Mouse (Mus musculus): Measurements from ENCODE around the gene Sema3e. TPM values are rescaled to one million over a fixed set of nuclear protein-coding genes. Genes with fewer than 3 reads are reported as not detected.
A peak's percentile ranks its signal among the peaks of the same experiment; 100 is the strongest.

The Sema3e gene
- total and polyA plus RNA-seq, 2 experiments, result 0.09 TPM; not detected in 1

DNA sequence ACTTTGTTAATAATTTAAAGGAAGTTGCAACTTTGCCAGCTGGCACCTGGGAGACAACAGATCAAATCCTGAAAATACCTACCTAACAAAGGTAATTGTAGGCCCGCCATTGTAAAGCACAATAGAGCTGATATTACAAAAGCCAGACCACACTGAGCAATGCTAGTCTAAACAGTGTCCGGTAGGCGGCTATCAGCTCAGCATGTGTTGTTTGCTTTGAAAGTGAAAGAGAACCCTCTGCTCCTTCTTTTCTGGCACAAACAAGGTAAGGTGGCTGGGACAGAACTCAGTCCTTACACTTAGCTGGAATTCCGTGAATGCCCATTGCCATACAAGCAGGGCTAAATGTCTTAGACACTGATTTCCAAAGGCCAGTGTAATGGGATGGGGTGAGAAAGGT is 7.0 kb downstream of the Sema3e start:
- WGBS, result 24% methylated on average over 4 of the region's 4 CpGs
- DNase-seq (ENCODE audit: extremely low read depth, low read depth, low spot score), result peak; percentile 5
- H3K36me3 ChIP-seq (ENCODE audit: control insufficient read depth, insufficient read depth, low read length), result no peaks in the 10 kb centered on the region
- TF ChIP-seq POLR2A (IDR thresholded peaks at IDR 0.05; ENCODE audit: extremely low read depth, insufficient read depth, low read length) (no peak), CTCF (IDR thresholded peaks at IDR 0.05; ENCODE audit: low read depth, low read length) (no peak)
- no peaks in the 10 kb centered on the region for H3K4me1 ChIP-seq (ENCODE audit: control insufficient read depth, insufficient read depth, low read length)
- H3K27ac ChIP-seq (replicated peaks; ENCODE audit: insufficient read depth, low read depth, low read length), result no peak overlapping the region
- H3K4me3 ChIP-seq (ENCODE audit: insufficient read depth, low read depth, low read length), result no peak overlapping the region
- H3K9ac ChIP-seq (ENCODE audit: low read depth, low read length), result no peak overlapping the region
- H3K79me2 ChIP-seq (ENCODE audit: control insufficient read depth, insufficient read depth, low read length), result no peaks in the 10 kb centered on the region
- H3K27me3 ChIP-seq (ENCODE audit: control insufficient read depth, insufficient read depth, low read length), result no peaks in the 10 kb centered on the region

DNA sequence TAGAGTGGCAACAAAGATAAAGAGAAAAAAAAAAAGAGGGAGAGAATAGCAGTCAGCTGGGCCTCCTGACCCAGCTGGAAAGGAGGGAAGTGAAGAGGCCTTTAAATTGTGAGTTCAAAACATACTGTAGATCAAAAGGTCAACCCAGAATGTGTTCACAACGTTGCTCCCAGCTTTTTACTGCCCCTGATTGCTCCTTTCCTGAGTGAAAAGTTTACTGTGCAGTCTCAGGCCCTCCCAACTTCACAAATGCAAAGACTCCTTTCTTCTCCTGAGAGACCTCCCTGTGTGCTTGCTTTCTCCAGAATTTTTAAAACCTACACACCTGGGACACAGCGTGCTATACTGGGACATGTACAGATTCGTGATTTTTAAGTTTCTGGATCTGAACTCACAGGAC is 8.2 kb downstream of the Sema3e start:
- Histone ChIP-seq H3K4me1 (ENCODE audit: control insufficient read depth, insufficient read depth, low read length) (no peaks in the 10 kb centered on the region), H3K27me3 (ENCODE audit: control insufficient read depth, insufficient read depth, low read length) (no peaks in the 10 kb centered on the region), H3K4me3 (ENCODE audit: insufficient read depth, low read depth, low read length) (no peak overlapping the region), H3K79me2 (ENCODE audit: control insufficient read depth, insufficient read depth, low read length) (no peaks in the 10 kb centered on the region), H3K27ac (replicated peaks; ENCODE audit: insufficient read depth, low read depth, low read length) (no peak overlapping the region), H3K9ac (ENCODE audit: low read depth, low read length) (no peak overlapping the region), H3K36me3 (ENCODE audit: control insufficient read depth, insufficient read depth, low read length) (no peaks in the 10 kb centered on the region)
- 41% methylated on average over 3 of the region's 3 CpGs for WGBS
- DNase-seq (ENCODE audit: extremely low read depth, low read depth, low spot score), result no peak
- no peak for TF ChIP-seq POLR2A (IDR thresholded peaks at IDR 0.05; ENCODE audit: extremely low read depth, insufficient read depth, low read length)
- TF ChIP-seq CTCF (IDR thresholded peaks at IDR 0.05; ENCODE audit: low read depth, low read length), result no peak

DNA sequence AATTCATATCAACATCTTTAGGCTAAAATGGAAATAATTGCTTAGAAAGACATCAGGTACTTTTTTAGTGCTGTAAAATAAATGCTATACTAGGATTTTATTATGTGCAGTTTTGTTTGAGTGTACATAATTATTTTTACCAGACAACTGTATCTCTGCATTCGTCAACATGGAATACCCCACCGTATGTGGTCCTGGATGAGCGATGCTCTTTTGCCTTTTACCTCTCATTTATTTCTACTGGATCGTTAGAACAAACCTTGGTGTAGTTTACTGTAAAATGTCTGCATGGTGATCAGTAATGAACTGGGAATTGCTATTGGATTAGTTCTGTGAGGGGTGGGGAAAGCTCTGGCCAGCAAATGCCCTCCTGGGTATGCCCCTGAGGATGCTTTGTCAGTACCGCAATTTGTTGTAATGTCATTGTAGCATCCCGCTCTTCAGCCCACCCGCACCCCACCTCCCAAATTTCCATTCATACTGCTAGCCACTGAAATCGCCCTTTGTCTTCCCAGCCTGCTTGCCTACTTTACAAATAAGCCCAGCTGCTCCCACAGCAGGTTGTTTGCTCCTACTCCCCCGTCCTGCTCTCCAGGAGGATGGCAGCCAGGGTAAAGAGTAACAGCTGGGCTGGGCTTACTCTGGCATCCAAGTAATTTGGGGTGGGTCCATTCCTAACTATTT is 13.9 kb downstream of the Sema3e start:
- Histone ChIP-seq H3K79me2 (ENCODE audit: control insufficient read depth, insufficient read depth, low read length) (no peaks in the 10 kb centered on the region), H3K9ac (ENCODE audit: low read depth, low read length) (no peak overlapping the region), H3K36me3 (ENCODE audit: control insufficient read depth, insufficient read depth, low read length) (no peaks in the 10 kb centered on the region), H3K4me3 (ENCODE audit: insufficient read depth, low read depth, low read length) (no peak overlapping the region), H3K4me1 (ENCODE audit: control insufficient read depth, insufficient read depth, low read length) (no peaks in the 10 kb centered on the region), H3K27ac (replicated peaks; ENCODE audit: insufficient read depth, low read depth, low read length) (no peak overlapping the region), H3K27me3 (ENCODE audit: control insufficient read depth, insufficient read depth, low read length) (no peaks in the 10 kb centered on the region)
- WGBS, result 26% methylated on average over 9 of the region's 9 CpGs
- TF ChIP-seq POLR2A (IDR thresholded peaks at IDR 0.05; ENCODE audit: extremely low read depth, insufficient read depth, low read length), result no peak
- TF ChIP-seq CTCF (IDR thresholded peaks at IDR 0.05; ENCODE audit: low read depth, low read length), result no peak
- no peak for DNase-seq (ENCODE audit: extremely low read depth, low read depth, low spot score)

DNA sequence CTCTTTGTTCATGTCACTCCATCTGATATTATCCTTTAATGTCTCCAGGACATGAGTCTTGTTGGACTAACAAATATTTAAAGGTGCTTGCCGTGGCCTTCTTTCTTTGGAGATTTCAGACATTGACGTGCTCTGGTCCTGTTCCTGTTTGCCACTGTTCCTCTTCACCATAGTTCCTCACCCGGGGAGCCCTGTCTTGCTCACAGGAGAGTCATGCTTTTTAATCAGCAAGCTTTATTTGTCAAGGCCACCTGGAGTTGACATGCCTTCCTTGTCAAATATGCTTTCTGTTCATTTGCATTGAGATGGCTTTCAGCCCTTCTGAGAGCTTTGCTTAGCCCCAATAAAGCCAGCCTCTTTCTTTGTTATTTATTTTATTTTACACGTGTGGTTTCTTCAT is 15.1 kb downstream of the Sema3e start:
- Histone ChIP-seq H3K27ac (replicated peaks; ENCODE audit: insufficient read depth, low read depth, low read length) (no peak overlapping the region), H3K4me3 (ENCODE audit: insufficient read depth, low read depth, low read length) (no peak overlapping the region), H3K27me3 (ENCODE audit: control insufficient read depth, insufficient read depth, low read length) (no peaks in the 10 kb centered on the region), H3K79me2 (ENCODE audit: control insufficient read depth, insufficient read depth, low read length) (no peaks in the 10 kb centered on the region), H3K4me1 (ENCODE audit: control insufficient read depth, insufficient read depth, low read length) (no peaks in the 10 kb centered on the region), H3K36me3 (ENCODE audit: control insufficient read depth, insufficient read depth, low read length) (no peaks in the 10 kb centered on the region), H3K9ac (ENCODE audit: low read depth, low read length) (no peak overlapping the region)
- DNase-seq (ENCODE audit: extremely low read depth, low read depth, low spot score), result no peak
- 16% methylated on average over 4 of the region's 4 CpGs for WGBS
- TF ChIP-seq POLR2A (IDR thresholded peaks at IDR 0.05; ENCODE audit: extremely low read depth, insufficient read depth, low read length) (no peak), CTCF (IDR thresholded peaks at IDR 0.05; ENCODE audit: low read depth, low read length) (no peak)

DNA sequence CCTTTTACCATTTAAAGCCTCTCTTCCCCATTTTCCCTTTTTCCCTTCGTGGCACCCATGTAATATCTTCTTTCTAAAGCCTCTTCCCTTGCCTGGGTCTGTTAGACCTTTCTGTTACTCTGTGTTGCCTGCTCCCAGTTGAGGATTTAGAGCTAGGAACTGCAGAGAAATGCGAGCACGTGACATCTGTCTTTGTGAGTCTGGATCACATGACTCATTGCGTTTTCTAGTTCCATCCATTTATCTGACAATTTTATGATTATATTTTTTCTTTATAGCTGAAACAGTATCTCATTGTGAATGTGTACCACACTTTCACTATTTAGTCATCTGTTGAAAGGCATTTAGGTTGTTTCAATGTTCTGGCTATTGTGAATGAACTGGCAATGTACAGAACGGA is 18.0 kb downstream of the Sema3e start:
- Histone ChIP-seq H3K4me1 (ENCODE audit: control insufficient read depth, insufficient read depth, low read length) (no peaks in the 10 kb centered on the region), H3K4me3 (ENCODE audit: insufficient read depth, low read depth, low read length) (no peak overlapping the region), H3K27me3 (ENCODE audit: control insufficient read depth, insufficient read depth, low read length) (no peaks in the 10 kb centered on the region), H3K27ac (replicated peaks; ENCODE audit: insufficient read depth, low read depth, low read length) (no peak overlapping the region), H3K79me2 (ENCODE audit: control insufficient read depth, insufficient read depth, low read length) (no peaks in the 10 kb centered on the region), H3K9ac (ENCODE audit: low read depth, low read length) (no peak overlapping the region), H3K36me3 (ENCODE audit: control insufficient read depth, insufficient read depth, low read length) (no peaks in the 10 kb centered on the region)
- WGBS, result 83% methylated on average over 5 of the region's 5 CpGs
- DNase-seq (ENCODE audit: extremely low read depth, low read depth, low spot score), result no peak
- no peak for TF ChIP-seq POLR2A (IDR thresholded peaks at IDR 0.05; ENCODE audit: extremely low read depth, insufficient read depth, low read length)
- no peak for TF ChIP-seq CTCF (IDR thresholded peaks at IDR 0.05; ENCODE audit: low read depth, low read length)

DNA sequence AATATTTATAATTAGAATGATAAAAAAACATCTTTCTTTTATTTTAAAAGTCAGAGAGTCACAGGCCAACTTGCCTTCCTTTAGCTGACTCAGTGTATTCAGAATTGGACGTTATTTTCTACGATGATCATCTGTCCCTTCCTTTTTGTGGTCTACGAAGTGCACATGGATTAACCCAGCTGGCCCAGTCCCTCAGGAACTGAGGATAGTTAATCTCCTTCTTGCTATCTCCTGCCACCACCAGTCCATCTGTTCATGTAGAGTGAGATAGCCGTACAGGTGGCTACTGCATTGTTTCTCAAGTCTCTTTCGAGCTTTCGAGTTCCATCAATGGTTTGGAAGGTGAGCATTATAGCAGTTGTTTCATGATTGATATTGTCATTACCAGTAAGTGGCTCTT is 18.9 kb downstream of the Sema3e start:
- no peak overlapping the region for H3K4me3 ChIP-seq (ENCODE audit: insufficient read depth, low read depth, low read length)
- no peak for TF ChIP-seq POLR2A (IDR thresholded peaks at IDR 0.05; ENCODE audit: extremely low read depth, insufficient read depth, low read length)
- no peak for TF ChIP-seq CTCF (IDR thresholded peaks at IDR 0.05; ENCODE audit: low read depth, low read length)

More for the DNA sequence above, 18.9 kb downstream of the Sema3e start:
- no peak for DNase-seq (ENCODE audit: extremely low read depth, low read depth, low spot score)
- H3K79me2 ChIP-seq (ENCODE audit: control insufficient read depth, insufficient read depth, low read length), result no peaks in the 10 kb centered on the region
- no peak overlapping the region for H3K27ac ChIP-seq (replicated peaks; ENCODE audit: insufficient read depth, low read depth, low read length)
- no peaks in the 10 kb centered on the region for H3K36me3 ChIP-seq (ENCODE audit: control insufficient read depth, insufficient read depth, low read length)
- no peaks in the 10 kb centered on the region for H3K4me1 ChIP-seq (ENCODE audit: control insufficient read depth, insufficient read depth, low read length)
- no peaks in the 10 kb centered on the region for H3K27me3 ChIP-seq (ENCODE audit: control insufficient read depth, insufficient read depth, low read length)
- 87% methylated on average over 6 of the region's 6 CpGs for WGBS
- no peak overlapping the region for H3K9ac ChIP-seq (ENCODE audit: low read depth, low read length)

Data from liver, adult 2 months (tissue).